Mouse (Mus musculus): Measurements from ENCODE around the gene C2cd2l.
"Not testable (repeated sequence)": the region's sequence is repeated elsewhere in the genome, so short reads cannot be mapped to it uniquely, and the experiment has no call there.

C2cd2l gene

GRCm38 (mm10) chr9:44319887-44320798 lies at the start of gene C2cd2l:
Gene C2cd2l, minus strand, starts transcription at chr9:44320285.
- peak; percentile 95 for DNase-seq (ENCODE audit: low read depth)

GRCm38 (mm10) chr9:44364480-44364879 lies 44.4 kb upstream of the C2cd2l start:
- DNase-seq (ENCODE audit: low read depth), result peak; percentile 69

GRCm38 (mm10) chr9:44361931-44362330 lies 41.8 kb upstream of the C2cd2l start:
- not testable (repeated sequence) for DNase-seq (ENCODE audit: low read depth)

- DNase-seq (ENCODE audit: low read depth), result peak; percentile 99
Observed at GRCm38 (mm10) chr9:44361190-44361917, 41.3 kb upstream of the C2cd2l start, which contains the start of gene Vps11. Gene Vps11, minus strand, starts transcription at chr9:44361670.

GRCm38 (mm10) chr9:44357207-44357606 lies 37.1 kb upstream of the C2cd2l start:
- DNase-seq (ENCODE audit: low read depth), result peak; percentile 77

- DNase-seq (ENCODE audit: low read depth), result no peak
Observed at GRCm38 (mm10) chr9:44353142-44353541, 33.1 kb upstream of the C2cd2l start.

- no peak for DNase-seq (ENCODE audit: low read depth)
Observed at GRCm38 (mm10) chr9:44352337-44352736, 32.3 kb upstream of the C2cd2l start.

GRCm38 (mm10) chr9:44351396-44351795 lies 31.3 kb upstream of the C2cd2l start:
- DNase-seq (ENCODE audit: low read depth), result no peak

- DNase-seq (ENCODE audit: low read depth), result no peak
Observed at GRCm38 (mm10) chr9:44348546-44348945, 28.5 kb upstream of the C2cd2l start.

GRCm38 (mm10) chr9:44347621-44348020 lies 27.5 kb upstream of the C2cd2l start:
- no peak for DNase-seq (ENCODE audit: low read depth)

- DNase-seq (ENCODE audit: low read depth), result no peak
Observed at GRCm38 (mm10) chr9:44347166-44347565, 27.1 kb upstream of the C2cd2l start.

- no peak for DNase-seq (ENCODE audit: low read depth)
Observed at GRCm38 (mm10) chr9:44345570-44346433, 25.7 kb upstream of the C2cd2l start.

GRCm38 (mm10) chr9:44343781-44344421 lies 23.8 kb upstream of the C2cd2l start, which contains the start of gene Hmbs:
Gene Hmbs, minus strand, starts transcription at chr9:44344228.
- DNase-seq (ENCODE audit: low read depth), result peak; percentile 95

GRCm38 (mm10) chr9:44343290-44343689 lies 23.2 kb upstream of the C2cd2l start:
- DNase-seq (ENCODE audit: low read depth), result no peak

- no peak for DNase-seq (ENCODE audit: low read depth)
Observed at GRCm38 (mm10) chr9:44342605-44343004, 22.5 kb upstream of the C2cd2l start.

- DNase-seq (ENCODE audit: low read depth), result no peak
Observed at GRCm38 (mm10) chr9:44342173-44342572, 22.1 kb upstream of the C2cd2l start.

GRCm38 (mm10) chr9:44341487-44341886 lies 21.4 kb upstream of the C2cd2l start:
- DNase-seq (ENCODE audit: low read depth), result no peak

- DNase-seq (ENCODE audit: low read depth), result no peak
Observed at GRCm38 (mm10) chr9:44338574-44338973, 18.5 kb upstream of the C2cd2l start.

GRCm38 (mm10) chr9:44337436-44338169 lies 17.5 kb upstream of the C2cd2l start:
- DNase-seq (ENCODE audit: low read depth), result no peak

- peak; percentile 32 for DNase-seq (ENCODE audit: low read depth)
Observed at GRCm38 (mm10) chr9:44336964-44337363, 16.9 kb upstream of the C2cd2l start.

GRCm38 (mm10) chr9:44336513-44336912 lies 16.4 kb upstream of the C2cd2l start:
- DNase-seq (ENCODE audit: low read depth), result not testable (repeated sequence)

Measured in induced T-regulatory cell, adult 2 months (primary cell).